Mouse (Mus musculus) stomach, postnatal 0 days (tissue): ENCODE results near the gene Mlxipl. TPM values are rescaled to one million over a fixed set of nuclear protein-coding genes. Genes with fewer than 3 reads are reported as not detected.

Source experiments
- ATAC-seq: fragments of 200-750 bp; cut with Nextera tagmentation; 2 replicates; pipeline ENCODE4 v1.8.0; 2017; ENCODE audit not compliant: low FRiP score, low TSS enrichment
- DNase-seq: peaks from one replicate; pipeline ENCODE4 v3.0.0-alpha.2; 2016; ENCODE audit warnings: low spot score
- H3K27ac ChIP-seq: fragments of 300-500 bp; sonication (generic); replicated peaks from 2 replicates; pipeline ENCODE4 v1.5.1; 2014; ENCODE audit warnings: mild to moderate bottlenecking, control low read depth
- H3K27me3 ChIP-seq: fragments of 300-500 bp; sonication (generic); 2 replicates; pipeline ENCODE4 v1.6.1; 2014; ENCODE audit warnings: low read length; ENCODE audit not compliant: control insufficient read depth, insufficient read depth
- H3K36me3 ChIP-seq: fragments of 300-500 bp; sonication (generic); 2 replicates; pipeline ENCODE4 v1.6.1; 2014; ENCODE audit warnings: low read length, mixed read lengths; ENCODE audit not compliant: control insufficient read depth, insufficient read depth
- H3K4me1 ChIP-seq: fragments of 300-500 bp; sonication (generic); replicated peaks from 2 replicates; pipeline ENCODE4 v1.6.1; 2014; ENCODE audit warnings: antibody characterized with exemption; ENCODE audit not compliant: control insufficient read depth, insufficient read depth
- H3K4me2 ChIP-seq: fragments of 300-500 bp; sonication (generic); replicated peaks from 2 replicates; pipeline ENCODE4 v1.6.1; 2014; ENCODE audit warnings: low read depth, mild to moderate bottlenecking, control low read depth, moderate library complexity
- H3K4me3 ChIP-seq: fragments of 300-500 bp; sonication (generic); 2 replicates; pipeline ENCODE4 v1.5.1; 2014; ENCODE audit warnings: low read depth, low read length, control low read depth
- H3K9ac ChIP-seq: fragments of 300-500 bp; sonication (generic); 2 replicates; pipeline ENCODE4 v1.6.1; 2014; ENCODE audit warnings: mild to moderate bottlenecking, low read length, control low read depth, mixed read lengths
- H3K9me3 ChIP-seq: fragments of 300-500 bp; sonication (generic); 2 replicates; pipeline ENCODE4 v1.6.1; 2016; ENCODE audit warnings: low read length; ENCODE audit not compliant: control insufficient read depth
- CTCF ChIP-seq: IDR thresholded peaks from 2 replicates; pipeline ENCODE4 v1.5.1; 2016; ENCODE audit warnings: antibody characterized with exemption, low read depth, mild to moderate bottlenecking, moderate library complexity
- EP300 ChIP-seq: optimal IDR thresholded peaks from 2 replicates; pipeline ENCODE3; 2016; ENCODE audit warnings: antibody characterized with exemption
- WGBS: fragments of 180-500 bp; shearing (Covaris S2); extraction: QIAGEN DNeasy Blood & Tissue Kit; methylation state at CpG from one replicate; pipeline ENCODE4 v1.1.7; 2014; 5-methylcytosine and 5-hydroxymethylcytosine counted together
- polyA plus RNA-seq: library from polyadenylated mRNA; unstranded; fragments of >200 nt; fragmentation: Nextera tagmentation; extraction: Ambion mirVana; gene quantifications from 2 replicates; pipeline ENCODE4 v1.2.1, GENCODE M21; 2015

Mlxipl gene
- polyA plus RNA-seq, 1 experiment from 2014 or later: 0.22 TPM

DNA sequence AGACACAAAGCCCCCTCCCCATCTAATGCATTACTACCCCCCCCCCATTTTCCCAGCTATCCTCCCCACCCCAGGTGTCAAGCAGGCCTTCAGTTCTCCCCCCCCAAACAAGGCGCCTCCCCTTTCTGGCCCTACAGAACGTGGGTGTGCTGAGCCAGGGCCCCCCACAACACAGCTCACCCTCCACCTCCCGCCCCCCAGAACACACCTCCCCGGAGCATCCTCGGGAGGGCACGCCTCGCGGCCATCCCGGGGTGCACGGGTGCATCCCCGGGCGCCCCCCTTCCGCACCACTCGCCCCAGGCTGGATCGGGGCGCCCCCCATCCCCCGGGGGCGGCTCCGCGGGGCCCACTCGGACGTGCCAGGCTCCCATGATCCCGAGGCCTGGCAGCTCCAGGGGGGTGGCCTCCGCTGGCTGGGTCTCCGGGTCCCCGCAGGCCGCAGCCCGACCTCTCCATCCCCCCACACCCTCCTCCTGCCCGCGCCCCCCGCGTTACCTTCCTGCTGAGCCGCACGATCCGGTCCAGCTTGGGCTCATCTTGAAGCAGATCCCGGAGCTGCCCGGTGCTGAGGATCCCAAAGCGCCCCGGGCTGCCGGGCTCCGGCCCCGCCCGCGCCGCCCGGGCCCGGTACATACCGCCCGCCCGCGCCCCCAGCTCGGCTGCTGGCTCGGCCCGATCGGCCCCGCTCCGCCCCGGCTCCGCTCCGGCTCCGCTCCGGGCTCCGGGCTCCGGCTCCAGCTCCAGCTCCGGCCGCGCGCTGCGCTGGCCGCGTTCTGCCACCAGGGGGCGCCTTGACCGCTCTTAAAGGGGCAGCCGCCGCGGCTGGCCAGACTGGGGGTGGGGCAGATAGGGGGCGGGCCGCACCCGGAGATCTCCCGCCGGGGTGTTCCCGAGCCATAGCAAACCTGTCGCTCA lies 11.9 kb upstream of the Mlxipl start, which contains the start of gene Vps37d:
Gene Vps37d (minus strand): TSS at position 703 of the 918 bp plus-strand sequence.
- peak within 1 kb of the TSS; percentile 78 for H3K27ac ChIP-seq
- H3K9ac ChIP-seq: peak within 1 kb of the TSS; percentile 90
- no peaks in the 10 kb centered on the region for H3K4me1 ChIP-seq
- no peaks in the 10 kb centered on the region for H3K27me3 ChIP-seq
- TF ChIP-seq EP300: no peak
- TF ChIP-seq CTCF: peak; percentile 82
- no peaks in the 10 kb centered on the region for H3K36me3 ChIP-seq
- WGBS: under 1% methylated on average over 57 of the region's 83 CpGs
- ATAC-seq (peak; percentile 87), DNase-seq (peak; percentile 93)
- H3K4me3 ChIP-seq: peak within 1 kb of the TSS; percentile 80
- no peaks in the 10 kb centered on the region for H3K9me3 ChIP-seq
- peak within 1 kb of the TSS; percentile 94 for H3K4me2 ChIP-seq

GRCm38 (mm10) chr5:135078482-135078810 lies 11.2 kb upstream of the Mlxipl start:
- WGBS: under 1% methylated on average over 11 of the region's 11 CpGs
- Histone ChIP-seq H3K4me2 (peak overlapping the region; percentile 94), H3K4me3 (peak overlapping the region; percentile 80), H3K9ac (no peak overlapping the region; the same call in 1 of the 2 replicates), H3K4me1 (no peaks in the 10 kb centered on the region), H3K36me3 (no peaks in the 10 kb centered on the region), H3K27me3 (no peaks in the 10 kb centered on the region), H3K9me3 (no peaks in the 10 kb centered on the region), H3K27ac (no peak overlapping the region)
- no peak for DNase-seq
- ATAC-seq: no peak
- TF ChIP-seq CTCF (no peak), EP300 (no peak)

- H3K27me3 ChIP-seq: no peaks in the 10 kb centered on the region
- no peak overlapping the region for H3K27ac ChIP-seq
- no peaks in the 10 kb centered on the region for H3K36me3 ChIP-seq
- no peaks in the 10 kb centered on the region for H3K9me3 ChIP-seq
- ATAC-seq: no peak
- no peak for DNase-seq
- H3K4me1 ChIP-seq: no peaks in the 10 kb centered on the region
- H3K4me3 ChIP-seq: no peak overlapping the region
- H3K9ac ChIP-seq: no peak overlapping the region
- WGBS: 91% methylated on average over 2 of the region's 2 CpGs
- TF ChIP-seq EP300 (no peak), CTCF (no peak)
- H3K4me2 ChIP-seq: no peak overlapping the region
Measured at GRCm38 (mm10) chr5:135079578-135079977, 10.1 kb upstream of the Mlxipl start.

DNA sequence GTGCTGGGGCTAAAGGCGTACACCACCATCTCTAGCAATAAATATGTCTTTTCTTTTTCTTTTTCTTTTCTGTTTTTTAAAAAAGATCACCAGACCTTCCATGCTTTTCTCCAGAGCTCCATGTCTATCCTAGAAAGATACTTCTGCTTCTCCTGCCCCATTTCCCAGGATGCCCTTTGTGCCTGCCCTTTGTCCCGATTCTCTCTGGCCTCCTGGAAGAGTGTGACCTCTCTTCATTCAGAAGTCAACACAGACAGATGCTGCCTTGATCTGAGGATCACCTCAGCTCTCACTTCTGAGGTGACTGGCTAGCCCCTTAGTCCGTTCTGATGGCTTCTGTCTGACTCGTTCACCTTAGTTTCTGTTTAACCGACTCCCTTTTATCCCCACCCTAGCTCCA lies 9.2 kb upstream of the Mlxipl start:
- H3K4me2 ChIP-seq: no peak overlapping the region
- H3K36me3 ChIP-seq: no peaks in the 10 kb centered on the region
- H3K4me1 ChIP-seq: no peaks in the 10 kb centered on the region
- no peak overlapping the region for H3K9ac ChIP-seq
- no peak overlapping the region for H3K27ac ChIP-seq
- no peaks in the 10 kb centered on the region for H3K9me3 ChIP-seq
- TF ChIP-seq CTCF (no peak), EP300 (no peak)
- no peak overlapping the region for H3K4me3 ChIP-seq
- no peaks in the 10 kb centered on the region for H3K27me3 ChIP-seq
- DNase-seq (no peak), ATAC-seq (no peak)
- 77% methylated on average over 5 of the region's 5 CpGs for WGBS

GRCm38 (mm10) chr5:135086871-135087270 lies 2.8 kb upstream of the Mlxipl start:
- DNase-seq: no peak
- Histone ChIP-seq H3K9ac (no peak overlapping the region), H3K9me3 (no peaks in the 10 kb centered on the region), H3K4me1 (no peaks in the 10 kb centered on the region), H3K27ac (no peak overlapping the region), H3K4me3 (no peak overlapping the region), H3K27me3 (no peaks in the 10 kb centered on the region; the same call in 1 of the 2 replicates), H3K4me2 (no peak overlapping the region), H3K36me3 (no peaks in the 10 kb centered on the region)
- no peak for ATAC-seq
- 44% methylated on average over 4 of the region's 4 CpGs for WGBS
- TF ChIP-seq CTCF (no peak), EP300 (no peak)

- Histone ChIP-seq H3K4me3 (no peak overlapping the region), H3K9me3 (no peaks in the 10 kb centered on the region), H3K36me3 (no peaks in the 10 kb centered on the region), H3K27ac (no peak overlapping the region), H3K4me2 (no peak overlapping the region), H3K4me1 (no peaks in the 10 kb centered on the region), H3K27me3 (no peaks in the 10 kb centered on the region), H3K9ac (no peak overlapping the region)
- TF ChIP-seq EP300: no peak
- TF ChIP-seq CTCF: no peak
- no peak for ATAC-seq
- WGBS: 47% methylated on average over 1 of the region's 1 CpGs
- DNase-seq: no peak
Measured at GRCm38 (mm10) chr5:135100981-135101380, 11.3 kb downstream of the Mlxipl start.
